Mouse (Mus musculus) forebrain, embryonic 10.5 days (tissue): Measurements from ENCODE around the gene Ermap. TPM values are rescaled to one million over a fixed set of nuclear protein-coding genes. Genes with fewer than 3 reads are reported as not detected.

Experiments used
- DNase-seq: peaks from one replicate; pipeline ENCODE4 v3.0.0-alpha.2; 2017; ENCODE audit warnings: low spot score; ENCODE audit errors: extremely low spot score
- H3K27ac ChIP-seq: fragments of 300-500 bp; sonication (generic); 2 replicates; pipeline ENCODE4 v1.5.1; 2016; ENCODE audit warnings: mild to moderate bottlenecking
- H3K27me3 ChIP-seq: fragments of 300-500 bp; sonication (generic); 2 replicates; pipeline ENCODE4 v1.6.1; 2016; ENCODE audit warnings: mild to moderate bottlenecking; ENCODE audit not compliant: poor library complexity, severe bottlenecking
- H3K36me3 ChIP-seq: fragments of 300-500 bp; sonication (generic); replicated peaks from 2 replicates; pipeline ENCODE4 v1.6.1; 2016; ENCODE audit warnings: mild to moderate bottlenecking, moderate library complexity
- H3K4me1 ChIP-seq: fragments of 300-500 bp; sonication (generic); 2 replicates; pipeline ENCODE4 v1.6.1; 2016
- H3K4me3 ChIP-seq: fragments of 300-500 bp; sonication (generic); 2 replicates; pipeline ENCODE4 v1.5.1; 2016; ENCODE audit warnings: mild to moderate bottlenecking, moderate library complexity
- H3K9me3 ChIP-seq: fragments of 300-500 bp; sonication (generic); 2 replicates; pipeline ENCODE4 v1.6.1; 2016; ENCODE audit warnings: mild to moderate bottlenecking, moderate library complexity
- WGBS: fragments of 180-500 bp; shearing (Covaris S2); methylation state at CpG from one replicate; pipeline ENCODE4 v1.1.7; 2016; 5-methylcytosine and 5-hydroxymethylcytosine counted together
- polyA plus RNA-seq: library from polyadenylated mRNA; unstranded; fragments of >200 nt; fragmentation: Nextera tagmentation; extraction: Ambion mirVana; gene quantifications from 2 replicates; pipeline ENCODE4 v1.2.1, GENCODE M21; 2016

Ermap gene
- polyA plus RNA-seq, 1 experiment from 2014 or later, result 12.3 TPM

DNA sequence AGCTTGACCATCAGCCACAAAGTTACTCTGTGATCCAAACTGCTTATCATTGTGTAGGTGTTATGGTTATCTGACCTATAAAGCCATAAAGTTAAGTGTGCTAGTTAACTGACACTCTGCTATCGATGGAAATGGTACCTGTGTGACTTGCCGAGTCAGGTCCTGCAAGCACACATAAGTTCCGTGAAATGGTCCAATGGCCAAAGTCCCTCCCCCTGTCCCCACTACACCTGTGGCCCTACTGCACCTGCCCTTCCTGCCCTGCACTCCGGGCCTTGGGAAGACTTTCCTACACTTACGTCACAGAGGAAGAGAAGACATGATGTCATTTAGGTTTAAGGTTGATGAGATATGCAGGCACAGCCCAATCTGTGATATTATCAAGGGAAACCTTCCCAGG is 42.5 kb downstream of the Ermap start:
- no peaks in the 10 kb centered on the region for H3K36me3 ChIP-seq
- peaks cover 12% of the 10 kb centered on the region for H3K4me1 ChIP-seq
- DNase-seq, result no peak
- H3K27ac ChIP-seq, result no peak overlapping the region
- WGBS, result 92% methylated on average over 5 of the region's 5 CpGs
- peaks cover 14% of the 10 kb centered on the region; the same call in 1 of the 2 replicates for H3K27me3 ChIP-seq
- H3K4me3 ChIP-seq, result no peak overlapping the region
- H3K9me3 ChIP-seq, result no peaks in the 10 kb centered on the region

DNA sequence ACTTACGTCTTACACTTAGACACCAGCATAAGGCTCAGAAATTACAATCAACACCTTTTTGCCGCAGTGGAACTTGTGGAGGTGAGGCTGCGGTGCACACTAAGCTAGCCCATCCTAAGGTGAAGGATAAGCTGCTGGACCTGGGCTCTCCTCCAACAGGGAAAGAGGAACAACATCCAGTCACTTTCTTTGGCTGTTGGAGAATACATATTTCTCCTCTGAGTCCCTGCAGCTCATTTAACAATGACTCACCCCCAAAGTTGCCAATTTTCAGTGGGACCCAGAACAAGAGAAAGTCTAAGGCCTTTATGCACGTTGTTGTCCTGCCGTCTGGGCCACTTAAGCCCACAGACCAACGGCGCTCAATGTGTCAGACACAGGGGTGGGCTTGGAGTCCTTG is 43.0 kb downstream of the Ermap start:
- Histone ChIP-seq H3K4me1 (peaks cover 14% of the 10 kb centered on the region), H3K36me3 (no peaks in the 10 kb centered on the region), H3K27ac (no peak overlapping the region), H3K27me3 (peaks cover 14% of the 10 kb centered on the region; the same call in 1 of the 2 replicates), H3K9me3 (no peaks in the 10 kb centered on the region), H3K4me3 (no peak overlapping the region)
- WGBS, result 92% methylated on average over 7 of the region's 7 CpGs
- DNase-seq, result no peak

DNA sequence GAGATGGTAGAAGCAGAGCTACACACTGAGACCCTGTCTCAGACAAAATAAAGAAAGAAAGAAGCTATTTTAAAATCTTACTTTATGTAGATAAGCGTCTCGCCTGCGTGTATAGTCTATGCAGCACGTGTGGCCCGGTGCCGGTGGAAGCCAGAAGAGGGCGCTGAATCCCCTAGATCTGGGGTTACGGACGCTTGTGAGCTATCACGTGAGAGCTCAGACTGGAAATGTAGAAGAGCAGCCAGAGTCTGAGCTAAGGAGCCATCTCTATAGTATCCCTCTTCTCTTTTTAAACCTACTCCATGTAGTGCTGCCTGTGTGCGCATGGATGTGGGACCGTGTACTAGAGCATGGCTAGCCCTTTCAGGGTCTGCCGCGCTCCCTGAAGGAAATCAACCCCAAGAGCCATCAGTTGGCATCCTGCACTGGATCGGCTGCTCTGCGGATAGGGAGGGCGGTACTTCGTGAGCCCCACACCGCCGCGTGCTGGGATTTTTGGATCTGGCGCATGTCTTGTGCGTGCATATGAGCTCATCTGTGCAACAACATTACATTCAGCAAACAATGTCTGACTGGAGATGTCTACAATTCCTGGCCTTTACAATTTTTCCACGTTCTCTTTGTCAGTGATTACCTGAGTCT is 47.5 kb downstream of the Ermap start:
- Histone ChIP-seq H3K4me3 (peak overlapping the region; percentile 41), H3K27ac (peak overlapping the region; percentile 70), H3K27me3 (peaks cover 14% of the 10 kb centered on the region; the same call in 1 of the 2 replicates), H3K4me1 (peaks cover 31% of the 10 kb centered on the region), H3K36me3 (peaks cover 13% of the 10 kb centered on the region), H3K9me3 (no peaks in the 10 kb centered on the region)
- peak; percentile 72 for DNase-seq
- WGBS, result 27% methylated on average over 24 of the region's 24 CpGs

DNA sequence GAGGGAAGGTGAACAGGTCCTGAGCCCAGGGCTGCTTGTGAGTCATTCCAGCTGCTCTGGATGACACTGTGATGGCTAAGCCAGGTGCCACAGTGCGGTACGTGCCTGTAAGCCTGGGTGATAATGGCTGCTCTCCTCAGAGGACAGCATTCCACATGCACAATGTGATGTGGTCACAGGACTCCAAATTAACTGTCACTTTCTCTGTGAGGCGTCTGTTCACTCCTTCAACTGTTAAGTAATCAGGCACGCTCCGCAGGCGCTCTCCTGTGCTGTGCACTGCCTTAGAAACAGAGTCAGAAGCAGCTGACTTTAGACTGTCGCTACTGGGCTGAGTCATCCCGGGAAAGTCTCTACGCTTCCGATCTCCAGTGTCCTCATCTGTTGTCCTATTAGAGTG is 48.6 kb downstream of the Ermap start:
- no peak for DNase-seq
- WGBS, result 67% methylated on average over 10 of the region's 10 CpGs
- peaks cover 38% of the 10 kb centered on the region for H3K4me1 ChIP-seq

DNA sequence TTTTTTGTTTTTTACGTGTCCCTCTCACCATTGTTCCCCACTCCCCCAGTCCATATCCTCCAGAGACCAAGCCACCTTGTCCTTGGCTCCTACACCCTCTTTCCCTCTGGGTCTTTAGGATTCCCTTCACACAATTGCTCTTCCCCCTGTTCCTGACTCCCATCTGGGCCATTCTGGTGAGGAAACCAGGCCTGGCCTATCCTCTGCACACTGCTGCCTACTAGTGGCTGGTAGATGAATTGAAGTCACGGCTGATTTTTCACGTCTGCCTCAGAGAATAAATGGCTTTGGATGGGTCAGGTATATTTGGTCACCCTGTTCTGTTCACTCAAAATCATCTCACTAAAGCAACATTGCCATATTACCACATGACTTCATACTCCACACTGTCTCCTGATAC is 49.7 kb downstream of the Ermap start:
- H3K4me1 ChIP-seq, result peaks cover 38% of the 10 kb centered on the region
- H3K9me3 ChIP-seq, result no peaks in the 10 kb centered on the region
- peaks cover 35% of the 10 kb centered on the region for H3K36me3 ChIP-seq
- 46% methylated on average over 3 of the region's 3 CpGs for WGBS
- no peak overlapping the region for H3K4me3 ChIP-seq
- peak; percentile 51 for DNase-seq
- no peak overlapping the region for H3K27ac ChIP-seq
- peaks cover 14% of the 10 kb centered on the region; the same call in 1 of the 2 replicates for H3K27me3 ChIP-seq

More for the DNA sequence above, 48.6 kb downstream of the Ermap start:
- H3K36me3 ChIP-seq, result peaks cover 25% of the 10 kb centered on the region
- H3K9me3 ChIP-seq, result no peaks in the 10 kb centered on the region
- H3K27ac ChIP-seq, result no peak overlapping the region
- H3K4me3 ChIP-seq, result no peak overlapping the region
- peaks cover 14% of the 10 kb centered on the region; the same call in 1 of the 2 replicates for H3K27me3 ChIP-seq

DNA sequence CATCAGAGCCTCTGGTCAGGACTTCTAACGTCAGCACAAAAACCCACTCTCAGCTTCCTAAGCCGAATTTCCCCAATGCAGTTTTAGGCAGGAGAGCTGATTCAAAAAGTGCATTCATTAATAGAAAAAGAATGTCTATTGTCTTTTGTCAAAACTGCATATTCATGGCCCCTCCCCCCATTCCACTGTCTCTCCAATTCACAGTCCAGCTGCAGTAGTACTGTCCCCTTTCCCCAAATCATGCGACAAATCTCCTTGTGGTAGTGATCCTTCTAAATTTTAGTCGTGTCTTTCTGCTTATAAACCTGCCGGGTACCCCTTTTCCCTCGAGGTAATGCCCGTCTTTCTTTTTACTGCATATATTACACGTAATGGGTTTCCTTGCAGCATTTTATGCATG is 51.0 kb downstream of the Ermap start:
- no peak for DNase-seq
- 67% methylated on average over 8 of the region's 8 CpGs for WGBS
- no peak overlapping the region for H3K27ac ChIP-seq
- H3K4me1 ChIP-seq, result peaks cover 38% of the 10 kb centered on the region
- H3K27me3 ChIP-seq, result peaks cover 10% of the 10 kb centered on the region; the same call in 1 of the 2 replicates
- peaks cover 49% of the 10 kb centered on the region for H3K36me3 ChIP-seq
- H3K9me3 ChIP-seq, result no peaks in the 10 kb centered on the region
- no peak overlapping the region for H3K4me3 ChIP-seq

DNA sequence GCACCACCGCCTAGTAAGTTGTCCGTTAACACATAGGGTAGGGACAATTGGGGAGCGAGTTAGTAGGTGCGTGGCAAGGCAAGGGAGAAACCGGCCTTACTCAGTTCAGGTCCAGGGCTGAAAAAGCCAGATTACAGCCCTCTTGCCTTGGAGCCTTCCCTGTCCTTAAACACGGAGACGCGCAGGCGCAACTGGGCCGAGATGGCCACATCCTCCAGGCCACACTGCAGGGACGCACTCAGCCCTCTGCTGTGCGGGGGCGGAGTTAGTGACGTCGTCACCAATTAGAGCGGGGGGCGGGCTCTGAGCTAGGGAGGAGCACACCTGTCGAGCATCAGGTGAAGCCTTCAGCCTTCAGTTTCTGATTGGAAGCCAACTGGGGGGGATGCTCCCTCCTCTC is 51.6 kb downstream of the Ermap start:
- H3K27me3 ChIP-seq, result peaks cover 4% of the 10 kb centered on the region; the same call in 1 of the 2 replicates
- peak overlapping the region; percentile 56; the same call in 1 of the 2 replicates for H3K27ac ChIP-seq
- peak overlapping the region; percentile 30; the same call in 1 of the 2 replicates for H3K4me3 ChIP-seq
- no peaks in the 10 kb centered on the region for H3K9me3 ChIP-seq
- DNase-seq, result peak; percentile 74
- WGBS, result 9% methylated on average over 18 of the region's 18 CpGs
- peaks cover 55% of the 10 kb centered on the region for H3K36me3 ChIP-seq
- peaks cover 38% of the 10 kb centered on the region for H3K4me1 ChIP-seq

DNA sequence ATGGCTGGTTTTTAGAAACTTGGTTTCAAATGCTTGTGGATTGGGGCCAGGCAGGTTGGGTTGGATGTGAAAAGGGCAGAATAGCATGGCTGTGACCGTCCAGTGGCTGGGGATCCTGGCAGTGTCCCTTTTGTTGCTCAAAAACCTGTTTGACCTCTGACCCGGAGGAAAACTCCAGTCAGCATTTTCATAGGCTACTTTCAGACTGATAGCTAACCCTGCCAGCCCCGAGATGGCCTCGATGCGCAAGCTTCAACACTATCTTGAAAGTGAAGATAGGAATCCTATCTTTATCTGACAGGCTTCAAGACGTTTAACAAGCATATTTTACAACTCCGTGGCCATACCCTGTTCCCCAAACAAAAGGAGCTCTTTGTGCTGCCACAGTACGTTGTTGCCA is 52.5 kb downstream of the Ermap start:
- Histone ChIP-seq H3K27ac (0 out of 2 replicates have a peak overlapping the region, but pooled peaks have one; percentile 56), H3K36me3 (peaks cover 64% of the 10 kb centered on the region), H3K9me3 (no peaks in the 10 kb centered on the region), H3K4me1 (peaks cover 34% of the 10 kb centered on the region), H3K4me3 (no peak overlapping the region), H3K27me3 (no peaks in the 10 kb centered on the region)
- 71% methylated on average over 8 of the region's 8 CpGs for WGBS
- no peak for DNase-seq

DNA sequence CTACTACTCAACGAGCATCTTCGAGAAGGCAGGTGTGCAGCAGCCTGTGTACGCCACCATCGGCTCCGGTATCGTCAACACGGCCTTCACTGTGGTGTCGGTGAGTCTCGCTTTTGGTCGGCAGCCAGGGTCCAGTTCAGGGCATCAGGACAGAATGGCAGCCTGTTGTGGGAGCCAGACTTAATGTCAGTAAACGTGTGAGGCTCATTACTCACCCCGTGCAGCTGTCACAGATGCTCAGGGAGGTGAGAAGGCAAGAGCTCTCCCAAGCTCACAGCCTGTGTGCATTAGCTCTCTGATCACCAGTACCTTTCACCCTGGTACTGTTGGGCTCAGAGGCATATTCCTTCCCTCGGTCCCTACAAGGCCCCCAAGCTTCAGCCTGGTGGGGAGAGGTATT is 56.0 kb downstream of the Ermap start:
- WGBS, result 91% methylated on average over 13 of the region's 13 CpGs
- H3K27ac ChIP-seq, result no peak overlapping the region
- no peak overlapping the region for H3K4me3 ChIP-seq
- no peaks in the 10 kb centered on the region for H3K27me3 ChIP-seq
- DNase-seq, result no peak
- peaks cover 26% of the 10 kb centered on the region for H3K4me1 ChIP-seq
- peaks cover 98% of the 10 kb centered on the region for H3K36me3 ChIP-seq
- H3K9me3 ChIP-seq, result no peaks in the 10 kb centered on the region

DNA sequence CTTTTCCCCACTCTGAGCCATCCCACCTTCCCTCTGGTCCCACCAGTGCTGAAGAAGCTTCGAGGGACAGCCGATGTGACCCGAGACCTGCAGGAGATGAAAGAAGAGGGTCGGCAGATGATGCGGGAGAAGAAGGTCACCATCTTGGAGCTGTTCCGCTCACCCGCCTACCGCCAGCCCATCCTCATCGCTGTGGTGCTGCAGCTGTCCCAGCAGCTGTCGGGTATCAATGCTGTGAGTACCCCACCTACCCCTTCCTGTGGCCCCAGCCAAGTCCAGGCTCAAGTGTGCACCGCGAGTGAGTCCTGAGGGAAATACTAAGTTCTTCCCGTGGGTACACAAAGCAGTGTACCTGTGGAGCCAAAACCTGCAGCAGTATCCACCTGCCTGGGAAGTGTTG is 56.5 kb downstream of the Ermap start:
- H3K4me3 ChIP-seq, result no peak overlapping the region
- no peak overlapping the region for H3K27ac ChIP-seq
- peaks cover 25% of the 10 kb centered on the region for H3K4me1 ChIP-seq
- no peaks in the 10 kb centered on the region for H3K9me3 ChIP-seq
- H3K36me3 ChIP-seq, result peaks cover 100% of the 10 kb centered on the region
- DNase-seq, result no peak
- no peaks in the 10 kb centered on the region for H3K27me3 ChIP-seq
- 92% methylated on average over 13 of the region's 13 CpGs for WGBS

DNA sequence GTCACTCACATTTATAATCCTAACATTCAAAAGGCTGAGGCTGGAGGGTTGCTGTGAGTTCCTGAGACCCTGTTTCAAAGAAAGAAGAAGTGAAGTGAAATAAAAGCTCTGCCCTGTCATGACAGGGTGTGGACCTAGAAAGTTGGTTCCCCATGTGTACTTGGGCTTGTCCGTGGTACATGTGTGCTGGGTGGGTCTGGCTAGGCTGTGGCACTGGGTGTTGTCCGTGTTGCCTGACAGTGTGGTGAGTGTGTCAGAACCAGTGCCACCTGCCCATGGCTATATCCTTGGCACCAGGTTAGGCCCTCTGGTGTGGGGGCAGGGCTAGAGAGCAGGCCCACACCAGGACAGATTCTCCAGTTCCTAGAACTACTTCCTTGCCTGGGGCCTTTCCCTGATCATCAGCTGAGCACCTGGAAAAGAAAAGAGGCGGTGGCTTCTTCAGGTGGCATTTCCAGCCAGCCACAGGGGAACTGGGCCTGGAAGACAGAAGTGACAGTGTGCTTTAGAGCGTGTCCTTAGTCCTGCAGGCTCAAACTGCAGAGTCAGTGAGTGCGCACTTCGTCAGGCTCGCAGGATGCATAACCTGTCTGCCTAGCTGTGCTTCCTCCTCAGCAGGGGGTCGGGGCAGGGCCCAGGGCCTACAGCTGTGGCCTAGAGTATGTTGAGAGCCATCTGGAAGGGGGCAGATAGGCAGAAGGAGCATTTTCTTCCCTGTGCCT is 58.5 kb downstream of the Ermap start:
- Histone ChIP-seq H3K27me3 (no peaks in the 10 kb centered on the region), H3K4me3 (no peak overlapping the region), H3K27ac (no peak overlapping the region), H3K4me1 (peaks cover 26% of the 10 kb centered on the region), H3K36me3 (peaks cover 100% of the 10 kb centered on the region), H3K9me3 (no peaks in the 10 kb centered on the region)
- WGBS, result 90% methylated on average over 8 of the region's 8 CpGs
- no peak for DNase-seq

DNA sequence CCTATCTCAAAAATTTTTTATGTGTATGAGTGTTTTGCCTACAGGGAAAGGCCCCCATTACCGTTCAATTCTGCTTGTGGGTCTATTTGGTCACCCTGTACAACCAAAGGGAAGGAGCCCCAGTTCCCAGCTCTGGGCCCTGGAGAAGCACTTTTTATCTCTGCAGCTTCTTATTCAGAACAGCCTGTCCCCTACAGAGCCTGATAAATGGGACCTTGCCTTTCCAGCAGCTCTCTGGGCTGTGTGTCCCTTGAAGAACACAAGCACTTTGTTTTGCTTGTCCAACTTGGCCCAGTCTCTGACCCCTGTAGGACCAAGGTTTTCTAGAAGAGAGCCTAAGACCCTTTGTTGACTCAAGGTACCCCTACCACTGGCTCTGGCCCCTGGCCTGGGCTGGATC is 60.7 kb downstream of the Ermap start:
- no peak overlapping the region for H3K27ac ChIP-seq
- no peaks in the 10 kb centered on the region for H3K9me3 ChIP-seq
- H3K4me1 ChIP-seq, result peaks cover 48% of the 10 kb centered on the region
- WGBS, result 96% methylated on average over 1 of the region's 1 CpGs
- H3K36me3 ChIP-seq, result peaks cover 100% of the 10 kb centered on the region
- DNase-seq, result no peak
- no peak overlapping the region for H3K4me3 ChIP-seq
- no peaks in the 10 kb centered on the region for H3K27me3 ChIP-seq

DNA sequence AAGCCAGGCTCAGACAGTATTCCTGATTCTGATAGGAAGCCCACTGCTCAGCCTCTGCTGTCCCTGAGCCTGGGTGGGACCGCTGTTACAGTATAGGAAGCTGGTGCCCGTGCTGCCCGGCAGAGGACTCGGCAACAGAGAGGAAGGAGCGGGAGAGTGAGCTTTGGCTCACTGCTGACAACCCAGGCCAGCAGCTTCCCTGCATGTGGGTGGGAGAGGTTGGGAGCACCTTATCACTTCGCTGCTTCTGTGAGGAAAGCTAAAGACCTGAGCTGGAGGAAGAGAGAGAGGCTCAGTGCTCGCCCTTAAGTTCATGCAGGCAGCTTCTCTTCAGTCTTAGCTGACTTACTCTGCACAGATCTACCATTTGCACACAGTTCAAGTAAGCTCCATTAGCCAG is 61.3 kb downstream of the Ermap start:
- no peak overlapping the region for H3K27ac ChIP-seq
- no peaks in the 10 kb centered on the region for H3K9me3 ChIP-seq
- peaks cover 53% of the 10 kb centered on the region for H3K4me1 ChIP-seq
- H3K36me3 ChIP-seq, result peaks cover 100% of the 10 kb centered on the region
- DNase-seq, result no peak
- no peak overlapping the region for H3K4me3 ChIP-seq
- WGBS, result 79% methylated on average over 7 of the region's 7 CpGs
- H3K27me3 ChIP-seq, result no peaks in the 10 kb centered on the region
